Mouse (Mus musculus) heart, adult 9 months (tissue): Measurements from ENCODE around the gene Tefm.
"Not testable (repeated sequence)": the region's sequence is repeated elsewhere in the genome, so short reads cannot be mapped to it uniquely, and the experiment has no call there.

ENCODE experiments used
- DNase-seq, 2 experiments: peaks; one replicate each; pipeline ENCODE4 v3.0.0; 2022; ENCODE audit warnings: low spot score in 2 of 2

The Tefm gene

GRCm38 (mm10) chr11:80159018-80159417 lies 17.0 kb upstream of the Tefm start:
- DNase-seq: no peak

- DNase-seq: no peak
Observed at GRCm38 (mm10) chr11:80156841-80157240, 14.9 kb upstream of the Tefm start.

- no peak for DNase-seq
Observed at GRCm38 (mm10) chr11:80155961-80156360, 14.0 kb upstream of the Tefm start.

GRCm38 (mm10) chr11:80155541-80155940 lies 13.6 kb upstream of the Tefm start:
- DNase-seq: no peak

- no peak for DNase-seq
Observed at GRCm38 (mm10) chr11:80154501-80154900, 12.5 kb upstream of the Tefm start.

DNA sequence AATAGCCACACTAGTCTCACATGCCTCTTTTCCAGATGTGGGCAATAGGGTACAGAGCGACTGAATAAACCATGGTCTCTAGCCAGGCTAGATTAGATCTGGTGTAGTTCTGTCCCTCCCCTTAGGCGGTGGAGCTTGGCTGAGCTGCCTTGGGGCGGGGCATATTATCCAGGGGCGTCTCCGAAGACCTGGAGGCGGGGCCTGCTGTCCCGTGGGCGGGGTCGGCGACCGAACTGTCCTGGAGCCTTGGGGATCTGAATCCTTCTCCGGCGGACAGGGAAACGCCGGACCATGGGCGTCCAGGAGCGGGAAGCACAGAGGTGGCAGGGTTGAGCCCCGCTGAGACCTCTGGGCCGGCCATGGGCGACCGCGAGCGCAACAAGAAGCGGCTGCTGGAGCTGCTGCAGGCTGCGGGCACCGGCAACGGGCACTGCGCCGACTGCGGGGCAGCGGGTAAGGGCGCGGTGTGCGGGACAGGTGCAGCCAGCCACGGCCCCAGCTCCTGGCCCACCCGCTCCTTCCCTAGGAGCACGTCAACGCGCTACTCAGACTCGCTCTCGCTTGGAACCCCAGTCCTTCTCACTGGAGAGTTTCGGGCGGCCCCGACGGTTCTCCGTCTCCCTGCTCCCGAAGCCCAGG lies 12.0 kb upstream of the Tefm start, which contains the start of gene Adap2:
Adap2 (plus strand) TSS at position 249 of the 639 bp plus-strand sequence.
- peak; percentile 93 to 94 for DNase-seq

GRCm38 (mm10) chr11:80152376-80152775 lies 10.4 kb upstream of the Tefm start:
- DNase-seq: peak in 1 of 2 experiments; percentile 69

GRCm38 (mm10) chr11:80151541-80151940 lies 9.6 kb upstream of the Tefm start:
- DNase-seq: no peak

GRCm38 (mm10) chr11:80150566-80150965 lies 8.6 kb upstream of the Tefm start:
- no peak for DNase-seq

GRCm38 (mm10) chr11:80149412-80150023 lies 7.5 kb upstream of the Tefm start:
- DNase-seq: no peak

DNA sequence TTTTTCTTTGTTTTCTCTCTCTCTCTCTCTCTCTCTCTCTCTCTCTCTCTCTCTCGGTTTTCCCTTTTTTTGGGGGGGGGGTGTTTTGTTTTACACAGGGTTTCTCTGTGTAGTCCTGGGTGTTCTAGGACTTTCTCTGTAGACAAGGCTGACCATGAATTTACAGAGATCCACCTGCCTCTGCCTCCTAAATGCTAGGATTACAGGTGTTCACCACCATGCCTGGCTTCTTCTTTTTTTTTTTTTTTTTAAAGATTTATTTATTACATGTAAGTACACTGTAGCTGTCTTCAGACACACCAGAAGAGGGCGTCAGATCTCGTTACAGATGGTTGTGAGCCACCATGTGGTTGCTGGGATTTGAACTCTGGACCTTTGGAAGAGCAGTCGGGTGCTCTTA lies 7.0 kb upstream of the Tefm start:
- DNase-seq: not testable (repeated sequence)

DNA sequence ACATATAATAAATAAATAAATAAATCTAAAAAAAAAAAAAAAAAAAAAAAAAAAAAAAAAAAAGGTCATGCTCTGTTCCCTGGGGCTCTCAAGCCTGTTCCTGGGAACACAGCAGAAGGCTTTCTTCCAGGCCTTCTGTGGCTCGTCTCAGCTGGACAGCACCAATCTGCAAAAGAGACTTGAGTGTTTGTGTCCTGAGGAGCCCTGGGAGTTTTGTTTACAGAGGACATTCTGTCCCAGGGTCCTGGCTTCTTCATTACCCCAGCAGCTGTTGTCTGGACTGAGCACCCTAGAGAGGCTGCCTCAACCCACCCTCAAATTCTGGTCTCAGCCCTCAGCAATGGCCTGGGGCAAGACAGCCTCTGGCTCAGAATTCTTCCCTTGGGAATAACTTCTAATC lies 6.3 kb upstream of the Tefm start:
- DNase-seq: peak; percentile 86 to 92

DNA sequence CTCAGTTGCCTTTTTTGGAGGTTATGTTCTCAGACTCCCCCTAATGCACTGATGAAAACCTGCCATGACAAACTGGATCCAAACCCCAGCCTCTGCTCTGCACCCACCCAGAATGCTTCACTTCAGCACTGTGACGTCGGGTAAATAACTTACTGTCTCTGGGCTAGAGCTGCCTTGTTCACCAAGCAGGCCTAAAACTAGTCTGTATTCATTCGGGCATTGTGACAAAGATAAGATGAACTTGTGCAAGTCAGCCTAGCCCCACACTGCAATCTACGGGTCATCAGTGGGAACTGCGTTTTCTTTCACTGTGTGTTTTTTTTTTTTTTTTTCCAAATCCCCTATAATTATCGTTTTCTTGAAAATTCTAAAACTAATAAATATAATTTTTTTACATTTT lies 5.8 kb upstream of the Tefm start:
- peak in 1 of 2 experiments; percentile 45 for DNase-seq

DNA sequence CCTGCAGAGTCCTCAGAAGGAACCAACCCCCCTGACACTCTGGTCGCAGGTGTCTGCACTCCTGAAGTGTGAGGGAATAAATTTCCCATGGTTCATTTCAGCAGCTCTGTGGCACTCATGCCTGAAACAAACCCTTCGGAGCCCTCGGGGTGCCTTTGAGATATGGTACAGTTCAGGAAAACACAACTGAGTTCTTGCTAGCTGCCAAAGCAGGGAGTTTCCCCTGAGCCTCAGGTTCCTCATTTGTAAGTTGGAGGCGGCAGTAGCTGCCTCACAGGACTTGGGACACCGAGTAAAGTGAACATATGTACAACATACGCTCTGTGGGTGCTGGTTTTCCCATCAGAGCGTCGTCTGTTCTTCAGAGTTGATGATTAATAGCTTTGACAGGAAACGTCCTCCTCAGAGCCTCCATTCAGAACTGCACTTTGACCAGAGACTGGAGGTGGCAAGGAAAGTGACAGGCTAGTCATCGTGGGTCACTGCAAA lies 3.9 kb upstream of the Tefm start:
- DNase-seq: peak in 1 of 2 experiments; percentile 32

- no peak for DNase-seq
Observed at GRCm38 (mm10) chr11:80142872-80143271, 897 bp upstream of the Tefm start.

DNA sequence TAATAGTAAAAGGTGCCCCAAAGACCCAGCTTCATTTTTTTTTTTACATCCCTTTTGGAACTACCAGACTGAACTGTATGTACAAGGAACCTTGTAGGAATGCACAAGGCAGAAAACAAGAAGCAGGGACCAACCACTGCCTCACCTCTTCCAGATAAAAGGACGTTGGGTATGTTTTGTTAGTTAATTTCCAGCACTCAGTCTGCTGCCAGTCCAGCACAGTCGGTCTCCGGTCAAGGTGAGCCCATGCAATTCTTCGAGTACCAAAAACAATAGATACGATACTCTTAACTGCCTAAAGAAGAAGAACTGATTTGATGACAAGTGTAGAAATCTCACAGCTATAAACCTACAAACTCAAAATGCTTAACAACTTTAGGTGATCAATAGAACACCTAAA lies 4.2 kb downstream of the Tefm start:
- DNase-seq: no peak

DNA sequence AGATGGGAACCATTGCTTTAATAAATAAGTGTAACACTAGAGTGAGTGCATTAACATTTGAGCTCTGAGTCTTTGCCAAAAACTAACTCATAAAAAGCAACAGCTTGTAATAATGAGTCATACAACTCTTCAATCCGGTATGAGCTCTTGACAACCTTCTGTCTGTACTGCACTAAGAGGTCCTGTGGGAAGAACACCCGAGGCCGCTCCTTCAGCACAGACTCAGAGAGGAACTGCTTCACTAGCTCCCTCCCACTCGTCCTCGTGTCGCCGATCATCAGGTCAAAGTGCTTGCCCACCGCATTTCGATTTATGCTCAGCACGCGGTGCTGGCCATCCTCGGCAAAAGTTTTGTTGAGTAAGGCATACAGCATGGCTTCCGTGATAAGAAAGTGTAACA lies 5.2 kb downstream of the Tefm start:
- no peak for DNase-seq

- no peak for DNase-seq
Observed at GRCm38 (mm10) chr11:80135954-80136683, 5.9 kb downstream of the Tefm start.

GRCm38 (mm10) chr11:80134744-80135143 lies 7.2 kb downstream of the Tefm start:
- no peak for DNase-seq

DNA sequence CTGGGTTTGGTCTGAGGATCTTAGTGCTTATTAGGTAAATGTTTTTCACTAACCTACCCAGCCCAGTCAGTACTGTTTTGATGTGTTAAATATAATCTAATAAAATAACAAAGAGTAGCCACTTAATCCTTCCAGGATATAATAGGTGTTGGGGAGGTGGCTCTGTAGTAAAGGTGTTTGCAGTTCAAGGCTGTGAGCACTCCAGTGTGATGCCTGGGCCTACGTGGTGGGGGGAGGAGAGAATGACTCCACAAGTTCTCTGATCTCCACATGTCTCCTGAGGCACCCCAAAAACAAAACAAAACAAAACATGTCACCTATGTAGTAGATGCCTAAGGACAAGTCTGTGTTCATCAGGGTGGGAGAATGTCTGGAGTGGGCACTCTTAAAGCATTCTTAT lies 9.9 kb downstream of the Tefm start:
- no peak for DNase-seq

- DNase-seq: peak in 1 of 2 experiments; percentile 3
Observed at GRCm38 (mm10) chr11:80116411-80116810, 25.6 kb downstream of the Tefm start.

- DNase-seq: no peak
Observed at GRCm38 (mm10) chr11:80104407-80104806, 37.6 kb downstream of the Tefm start.

GRCm38 (mm10) chr11:80101298-80101697 lies 40.7 kb downstream of the Tefm start:
- DNase-seq: no peak
